Mouse (Mus musculus): Measurements from ENCODE around the gene Rgs14.

The Rgs14 gene

GRCm38 (mm10) chr13:55369531-55370114 is at the start of gene Rgs14:
Gene Rgs14, plus strand, starts transcription at chr13:55369732.
- 25% methylated on average over 13 of the region's 13 CpGs for WGBS

GRCm38 (mm10) chr13:55319931-55320533 is 49.5 kb upstream of the Rgs14 start, which contains the start of gene Prelid1:
Gene Prelid1, plus strand, starts transcription at chr13:55320500.
- WGBS: 58% methylated on average over 4 of the region's 4 CpGs

DNA sequence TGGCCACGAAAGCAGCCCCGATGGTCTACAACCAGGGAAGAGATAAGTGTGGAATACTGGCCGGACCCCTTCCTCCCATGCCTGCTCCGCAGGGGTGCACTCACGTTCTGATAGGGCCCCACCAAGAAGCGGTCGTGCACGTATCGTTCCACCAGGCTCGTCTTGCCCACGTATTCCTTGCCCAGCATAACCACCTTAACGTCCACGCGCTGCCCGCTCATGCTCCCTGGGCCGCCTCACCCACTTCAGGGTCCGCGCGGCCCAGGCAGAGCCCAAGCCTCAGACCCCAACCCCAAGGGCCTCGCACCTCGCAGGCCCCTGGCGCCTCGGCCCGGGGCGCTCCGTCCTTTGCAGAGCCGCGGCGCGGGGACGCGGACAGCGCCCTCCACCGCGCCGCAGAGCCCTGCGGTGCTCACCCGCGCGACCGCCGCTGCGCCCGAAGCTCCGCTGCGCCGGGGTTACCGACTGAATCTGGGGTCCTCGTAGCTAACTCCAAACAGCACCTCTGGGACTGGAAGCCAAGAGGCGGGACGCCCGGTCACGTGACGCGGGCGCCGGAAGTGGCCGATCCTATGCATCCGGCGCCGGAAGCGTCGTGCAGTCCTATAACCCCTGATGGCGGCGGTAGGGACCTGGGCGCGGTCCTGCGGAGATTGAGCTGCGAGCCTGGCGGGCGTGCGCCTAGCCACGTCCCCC is 48.0 kb upstream of the Rgs14 start, which contains the start of gene Rab24:
Gene Rab24, minus strand, starts transcription at position 513 of the 696 bp plus-strand sequence.
- under 1% methylated on average over 73 of the region's 73 CpGs for WGBS

GRCm38 (mm10) chr13:55322130-55322825 is 47.3 kb upstream of the Rgs14 start:
- 2% methylated on average over 31 of the region's 31 CpGs for WGBS

- WGBS: 62% methylated on average over 11 of the region's 11 CpGs
These were observed 43.9 kb upstream of the Rgs14 start for GRCm38 (mm10) chr13:55325596-55325995.

DNA sequence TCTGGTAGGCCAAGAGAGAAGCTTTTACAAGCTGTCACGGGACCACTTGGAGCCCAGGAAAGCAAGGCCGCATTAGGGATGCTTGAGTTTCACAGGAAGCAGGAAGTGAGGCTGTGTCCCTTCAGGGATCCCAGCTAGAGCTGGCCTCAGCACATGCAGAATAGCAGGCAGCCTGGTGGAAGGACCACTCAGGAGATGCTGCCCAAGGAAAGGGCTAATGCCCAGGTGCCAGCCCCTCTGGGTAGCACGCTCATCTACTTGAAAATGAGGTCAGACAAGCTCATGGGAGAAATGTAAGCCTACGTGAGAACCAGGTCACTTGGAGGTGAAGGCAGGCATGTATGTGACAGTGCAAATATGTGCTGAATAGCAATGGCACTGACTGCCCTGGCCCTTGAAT is 42.4 kb upstream of the Rgs14 start:
- WGBS: 47% methylated on average over 4 of the region's 4 CpGs

- 2% methylated on average over 8 of the region's 8 CpGs for WGBS
These were observed 41.9 kb upstream of the Rgs14 start for GRCm38 (mm10) chr13:55327633-55328032.

DNA sequence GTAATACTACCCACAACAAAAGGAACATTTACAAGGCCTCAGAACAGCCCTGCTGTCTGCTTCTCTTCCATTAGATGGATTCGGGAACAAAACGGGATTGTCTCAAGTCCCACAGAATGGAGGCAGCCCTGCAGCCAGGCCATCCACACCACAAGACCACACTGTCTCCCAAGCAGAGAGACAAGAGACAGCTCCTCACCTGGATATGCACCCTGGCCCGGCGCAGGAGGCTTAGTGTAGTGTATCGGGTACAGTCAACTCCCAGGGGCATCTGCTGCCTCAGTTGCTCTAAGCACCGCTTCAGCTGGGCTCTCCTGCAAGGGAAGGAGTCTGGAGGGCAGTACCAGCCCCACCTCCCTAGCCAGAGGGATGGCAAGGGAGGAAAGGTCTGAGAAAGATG is 41.4 kb upstream of the Rgs14 start:
- WGBS: 89% methylated on average over 6 of the region's 6 CpGs

- WGBS: 84% methylated on average over 4 of the region's 4 CpGs
These were observed 40.9 kb upstream of the Rgs14 start for GRCm38 (mm10) chr13:55328641-55329040.

DNA sequence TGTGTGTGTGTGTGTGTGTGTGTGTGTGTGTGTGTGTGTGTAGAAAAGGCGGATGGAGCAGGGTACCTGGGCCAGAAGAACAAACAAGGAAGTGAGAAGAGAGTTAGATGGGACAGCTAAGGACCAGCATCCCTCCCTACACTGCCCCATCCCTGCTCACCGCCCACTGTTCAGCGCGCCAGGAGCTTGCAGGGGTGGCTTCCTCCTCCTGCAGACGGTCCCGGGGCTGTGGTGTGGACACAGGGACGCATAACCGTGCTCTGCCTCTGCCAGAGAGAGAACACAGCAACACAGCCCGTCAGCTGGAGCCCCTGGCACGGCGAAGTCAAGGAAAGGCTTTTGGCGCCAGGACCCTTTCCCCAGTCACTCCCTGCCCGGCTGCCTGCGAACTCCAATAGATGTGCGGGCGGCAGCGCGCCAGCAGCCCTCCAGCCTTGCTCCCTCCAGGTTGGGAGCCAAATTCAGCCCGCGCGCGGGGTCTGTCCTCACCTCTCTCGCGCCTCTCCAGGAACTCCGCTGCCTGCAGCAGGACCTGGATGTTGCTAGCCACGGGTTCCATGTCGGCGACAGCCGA is 40.3 kb upstream of the Rgs14 start:
- WGBS: under 1% methylated on average over 29 of the region's 29 CpGs

DNA sequence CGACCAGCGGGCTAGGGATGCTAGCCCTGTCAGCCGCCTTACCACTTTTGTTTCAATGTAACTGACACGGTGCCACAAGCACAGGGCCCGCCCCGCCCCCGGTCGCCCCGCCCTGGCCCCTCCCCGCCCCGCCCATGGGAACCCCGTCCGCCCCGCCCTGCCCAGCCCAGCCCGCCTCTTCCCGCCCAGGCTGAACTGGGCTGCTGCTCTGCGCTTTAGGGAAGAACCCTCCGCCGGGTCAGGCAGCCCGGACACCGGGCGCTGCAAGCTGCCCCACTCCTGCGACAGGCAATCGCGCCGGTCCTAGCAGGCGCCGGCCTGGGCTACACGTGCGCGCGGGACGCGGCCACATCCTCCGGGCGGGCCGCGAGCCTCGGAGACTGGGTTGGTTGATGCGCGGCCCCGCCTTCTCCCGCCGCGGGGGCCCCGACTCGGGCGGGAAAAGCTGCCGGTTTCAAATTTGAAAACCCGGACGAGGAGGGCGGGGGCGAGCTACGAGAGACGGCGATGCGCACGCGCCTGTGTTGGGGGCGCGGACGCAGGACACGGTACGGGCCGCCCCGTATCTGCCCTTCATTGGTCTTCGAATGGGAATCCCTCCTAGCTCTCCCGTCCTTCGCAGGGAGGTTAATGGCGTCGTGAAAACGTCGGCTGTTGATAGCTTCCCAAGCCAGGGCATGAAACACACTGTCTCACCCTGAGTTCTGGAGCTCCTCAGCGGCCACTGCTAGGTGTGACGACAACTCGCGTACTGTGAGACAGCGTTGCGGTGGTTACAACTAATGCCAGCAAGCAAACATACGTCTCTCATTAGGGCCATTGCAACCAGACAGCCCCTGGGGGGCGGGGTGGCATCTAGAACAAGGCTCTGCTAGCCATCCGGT is 39.6 kb upstream of the Rgs14 start, which contains the start of gene Mxd3:
Gene Mxd3, minus strand, starts transcription at position 141 of the 884 bp plus-strand sequence.
- under 1% methylated on average over 82 of the region's 82 CpGs for WGBS

DNA sequence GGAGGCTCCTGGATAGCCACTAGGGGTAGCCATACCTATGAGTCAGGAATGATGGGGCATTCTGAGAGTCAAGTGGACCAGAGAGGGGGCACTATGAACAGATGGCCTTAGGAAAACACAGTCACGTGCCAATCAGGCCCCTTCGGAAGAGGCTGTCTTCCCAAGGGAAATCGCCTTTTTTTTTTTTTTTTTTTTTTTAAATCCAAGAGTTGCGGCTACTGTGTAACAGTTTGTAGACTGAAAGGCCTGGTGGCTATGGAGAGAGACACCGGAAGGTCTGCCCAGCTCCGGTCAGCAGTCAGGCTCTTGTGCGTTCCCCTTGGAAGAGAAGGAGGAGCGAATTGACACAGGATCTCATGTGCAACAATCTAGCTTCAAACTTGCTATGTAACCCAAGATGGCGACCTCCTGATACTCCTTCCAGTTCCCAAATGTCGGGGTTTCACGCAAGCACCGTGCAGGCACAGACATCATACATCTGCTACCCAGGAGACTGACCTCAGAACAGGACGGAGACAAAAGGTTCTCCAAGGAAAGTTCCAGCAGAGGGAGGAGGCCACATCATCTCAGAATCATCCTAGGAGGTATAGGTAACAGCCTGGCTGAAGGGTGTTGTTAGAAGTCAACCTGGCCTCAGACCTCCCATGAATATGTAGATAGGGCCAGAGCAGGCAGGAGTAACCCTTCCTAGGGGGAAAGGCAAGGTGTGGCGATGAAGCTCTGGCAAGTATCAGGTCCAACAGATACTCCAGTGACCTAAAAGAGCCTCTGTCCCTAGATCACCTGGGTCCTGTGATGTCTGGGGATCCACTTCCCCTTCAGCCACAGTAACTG is 38.7 kb upstream of the Rgs14 start:
- 60% methylated on average over 14 of the region's 14 CpGs for WGBS

DNA sequence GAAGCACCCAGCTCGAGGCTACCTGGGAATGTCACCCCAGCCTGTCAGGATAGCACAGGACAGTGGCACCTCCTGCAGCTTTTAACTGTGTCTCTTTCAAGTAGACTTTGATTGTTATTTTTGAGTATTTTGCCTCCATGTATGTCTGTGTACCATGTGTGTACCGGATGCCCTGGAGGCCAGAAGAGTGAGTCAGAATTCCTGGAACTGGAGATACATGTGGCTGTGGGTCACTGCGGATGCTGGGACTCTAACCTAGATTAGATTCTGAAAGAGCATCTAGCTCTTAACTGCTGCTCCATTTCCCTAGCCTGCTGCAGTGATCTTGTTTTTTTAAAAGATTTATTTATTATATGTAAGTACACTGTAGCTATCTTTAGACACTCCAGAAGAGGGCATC is 37.2 kb upstream of the Rgs14 start:
- WGBS: 89% methylated on average over 3 of the region's 3 CpGs

- 90% methylated on average over 4 of the region's 4 CpGs for WGBS
These were observed 33.8 kb upstream of the Rgs14 start for GRCm38 (mm10) chr13:55335701-55336100.

DNA sequence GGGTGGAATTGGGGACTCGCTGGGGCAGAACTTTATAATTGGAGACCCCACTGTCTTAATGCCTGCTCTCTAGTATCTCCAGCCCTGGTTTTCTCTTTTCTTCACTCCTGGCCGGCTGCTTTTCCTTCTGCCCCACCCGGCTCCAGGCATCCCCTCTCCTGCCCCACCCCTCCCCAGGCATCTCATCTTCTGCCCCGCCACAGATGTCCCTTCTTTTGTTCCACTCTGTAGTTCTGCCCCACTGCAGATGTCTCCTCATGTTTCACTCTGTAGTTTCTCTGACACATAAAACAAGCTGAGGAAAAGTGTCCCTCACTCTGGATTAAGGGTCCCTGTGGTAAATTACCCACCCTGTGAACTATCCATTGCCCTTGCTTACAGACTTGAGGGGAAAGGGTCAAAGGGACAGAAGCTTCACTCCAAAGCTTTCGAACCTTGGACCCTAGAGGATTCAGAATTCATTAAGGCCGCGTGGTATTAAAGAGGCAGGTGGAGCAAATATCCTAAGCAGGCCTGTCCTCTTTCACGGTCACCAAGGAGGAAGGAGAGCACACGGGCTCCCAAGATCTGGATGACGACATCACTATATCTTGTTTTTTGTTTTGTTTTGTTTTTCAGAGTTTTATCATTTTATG is 32.1 kb upstream of the Rgs14 start:
- WGBS: 81% methylated on average over 10 of the region's 10 CpGs

DNA sequence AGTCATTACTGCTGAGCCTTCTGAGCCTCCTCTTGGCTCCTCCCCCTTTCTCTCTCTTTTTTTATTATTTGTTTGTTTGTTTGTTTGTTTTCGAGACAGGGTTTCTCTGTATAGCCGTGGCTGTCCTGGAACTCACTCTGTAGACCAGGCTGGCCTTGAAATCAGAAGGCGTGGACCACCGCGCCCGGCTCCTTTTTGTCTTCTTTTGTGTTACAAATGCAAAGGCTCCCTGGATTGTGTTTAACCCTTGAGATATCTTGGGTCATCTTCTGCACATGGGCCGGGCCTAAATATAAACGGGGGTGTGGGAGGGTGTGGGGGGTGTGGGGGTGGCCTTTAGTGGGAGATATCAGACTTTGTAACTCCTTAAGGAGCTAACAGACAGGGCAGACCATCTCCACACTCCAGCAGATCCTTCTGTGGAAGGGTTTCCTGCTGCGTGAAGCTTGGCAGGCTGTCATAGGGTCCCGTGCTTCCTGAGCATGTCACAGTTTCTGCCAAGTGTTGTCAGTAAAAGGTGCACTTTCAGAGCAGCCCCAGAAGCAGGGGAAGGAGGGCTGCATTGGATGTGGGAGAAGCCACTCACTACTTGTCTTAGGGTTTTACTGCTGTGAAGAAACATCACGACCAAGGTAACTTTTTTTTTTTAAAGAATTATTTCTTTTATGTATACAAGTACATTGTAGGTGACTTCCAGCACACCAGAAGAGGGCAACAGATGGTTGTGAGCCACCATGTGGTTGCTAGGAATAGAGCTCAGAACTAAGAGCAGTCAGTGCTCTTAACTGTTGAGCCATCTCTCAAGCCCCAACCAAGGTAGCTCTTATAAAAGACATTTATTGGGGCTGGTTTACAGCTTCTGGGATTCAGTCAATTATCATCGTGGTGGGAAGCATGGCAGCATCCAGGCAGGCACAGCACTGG is 31.1 kb upstream of the Rgs14 start:
- WGBS: 52% methylated on average over 12 of the region's 12 CpGs

GRCm38 (mm10) chr13:55339259-55339658 is 30.3 kb upstream of the Rgs14 start:
- 47% methylated on average over 2 of the region's 2 CpGs for WGBS

DNA sequence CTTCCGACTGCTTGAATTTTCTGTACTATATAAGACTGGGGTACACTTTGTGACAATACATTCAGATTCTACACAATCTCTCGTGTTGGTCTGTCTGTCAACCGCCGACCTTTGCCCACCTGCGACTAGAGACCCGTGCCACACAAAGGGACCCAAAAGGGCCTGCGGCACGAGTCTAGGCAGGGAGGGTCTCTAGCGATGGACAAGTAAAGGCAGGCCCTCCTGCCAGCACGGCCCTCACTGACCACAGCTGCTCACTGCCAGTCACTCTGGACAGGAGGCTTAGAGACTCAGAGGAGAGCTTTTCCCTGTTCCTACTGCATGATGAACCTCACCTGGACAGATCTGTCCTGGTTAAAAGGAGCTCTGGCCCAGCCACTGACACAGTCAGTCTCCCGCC is 27.1 kb upstream of the Rgs14 start:
- WGBS: 65% methylated on average over 11 of the region's 11 CpGs
